Mouse (Mus musculus) lung, embryonic 15.5 days (tissue): ENCODE measurements around the gene 1500009C09Rik. TPM values are rescaled to one million over a fixed set of nuclear protein-coding genes. Genes with fewer than 3 reads are reported as not detected.

Experiments used
- ATAC-seq: fragments of 200-750 bp; cut with Nextera tagmentation; 2 replicates; pipeline ENCODE4 v1.8.0; 2017; ENCODE audit warnings: moderate number of reproducible peaks, borderline replicate concordance; ENCODE audit not compliant: low FRiP score, low TSS enrichment; ENCODE audit errors: extremely low read depth
- H3K27ac ChIP-seq: fragments of 300-500 bp; sonication (generic); 2 replicates; pipeline ENCODE4 v1.5.1; 2015; ENCODE audit warnings: moderate library complexity, mild to moderate bottlenecking, inconsistent platforms
- H3K27me3 ChIP-seq: fragments of 300-500 bp; sonication (generic); 2 replicates; pipeline ENCODE4 v1.6.1; 2015; ENCODE audit warnings: inconsistent platforms
- H3K36me3 ChIP-seq: fragments of 300-500 bp; sonication (generic); 2 replicates; pipeline ENCODE4 v1.6.1; 2015; ENCODE audit warnings: inconsistent platforms
- H3K4me1 ChIP-seq: fragments of 300-500 bp; sonication (generic); 2 replicates; pipeline ENCODE4 v1.6.1; 2015; ENCODE audit warnings: inconsistent platforms
- H3K4me2 ChIP-seq: fragments of 300-500 bp; sonication (generic); 2 replicates; pipeline ENCODE4 v1.6.1; 2015; ENCODE audit warnings: inconsistent platforms, mild to moderate bottlenecking, moderate library complexity
- H3K4me3 ChIP-seq: fragments of 300-500 bp; sonication (generic); 2 replicates; pipeline ENCODE4 v1.5.1; 2015; ENCODE audit warnings: mild to moderate bottlenecking, inconsistent platforms
- H3K9ac ChIP-seq: fragments of 300-500 bp; sonication (generic); 2 replicates; pipeline ENCODE4 v1.6.1; 2015; ENCODE audit warnings: inconsistent platforms
- H3K9me3 ChIP-seq: fragments of 300-500 bp; sonication (generic); 2 replicates; pipeline ENCODE4 v1.6.1; 2016; ENCODE audit warnings: inconsistent platforms
- WGBS: fragments of 180-500 bp; shearing (Covaris S2); methylation state at CpG from one replicate; pipeline ENCODE4 v1.1.7; 2015; 5-methylcytosine and 5-hydroxymethylcytosine counted together
- polyA plus RNA-seq: library from polyadenylated mRNA; unstranded; fragments of >200 nt; fragmentation: Nextera tagmentation; extraction: Ambion mirVana; gene quantifications from 2 replicates; pipeline ENCODE4 v1.2.1, GENCODE M21; 2015

The 1500009C09Rik gene
- not detected in 2 replicates for polyA plus RNA-seq

GRCm38 (mm10) chr15:82252097-82252496 lies at the start of gene 1500009C09Rik:
TSS of gene 1500009C09Rik (plus strand) at chr15:82252397.
- Histone ChIP-seq H3K4me3 (no peak within 1 kb of the TSS), H3K27me3 (no peaks in the 10 kb centered on the region), H3K4me1 (no peaks in the 10 kb centered on the region), H3K9me3 (no peaks in the 10 kb centered on the region; the same call in 1 of the 2 replicates), H3K4me2 (no peak within 1 kb of the TSS), H3K9ac (no peak within 1 kb of the TSS), H3K36me3 (no peaks in the 10 kb centered on the region), H3K27ac (no peak within 1 kb of the TSS)
- ATAC-seq: no peak
- 81% methylated on average over 6 of the region's 6 CpGs for WGBS

GRCm38 (mm10) chr15:82203090-82203489 lies 49.1 kb upstream of the 1500009C09Rik start:
- no peak overlapping the region for H3K4me2 ChIP-seq
- H3K4me3 ChIP-seq: no peak overlapping the region
- no peak overlapping the region for H3K9ac ChIP-seq
- no peak for ATAC-seq
- H3K27me3 ChIP-seq: peaks cover 34% of the 10 kb centered on the region
- H3K9me3 ChIP-seq: no peaks in the 10 kb centered on the region
- peaks cover 73% of the 10 kb centered on the region for H3K36me3 ChIP-seq
- peaks cover 13% of the 10 kb centered on the region for H3K4me1 ChIP-seq
- 89% methylated on average over 10 of the region's 10 CpGs for WGBS
- no peak overlapping the region for H3K27ac ChIP-seq

- Histone ChIP-seq H3K4me1 (peaks cover 13% of the 10 kb centered on the region), H3K27me3 (peaks cover 41% of the 10 kb centered on the region), H3K27ac (no peak overlapping the region), H3K9ac (no peak overlapping the region), H3K4me3 (no peak overlapping the region), H3K4me2 (no peak overlapping the region), H3K36me3 (peaks cover 67% of the 10 kb centered on the region), H3K9me3 (no peaks in the 10 kb centered on the region)
- no peak for ATAC-seq
- 86% methylated on average over 20 of the region's 20 CpGs for WGBS
These were observed 48.4 kb upstream of the 1500009C09Rik start for GRCm38 (mm10) chr15:82203611-82204351.

- 59% methylated on average over 10 of the region's 10 CpGs for WGBS
- peaks cover 51% of the 10 kb centered on the region for H3K27me3 ChIP-seq
These were observed 47.4 kb upstream of the 1500009C09Rik start for GRCm38 (mm10) chr15:82204680-82205371.

GRCm38 (mm10) chr15:82206365-82207104 lies 45.7 kb upstream of the 1500009C09Rik start:
- H3K9ac ChIP-seq: no peak overlapping the region
- peaks cover 44% of the 10 kb centered on the region for H3K36me3 ChIP-seq
- no peak overlapping the region for H3K4me3 ChIP-seq
- H3K27me3 ChIP-seq: peaks cover 68% of the 10 kb centered on the region
- ATAC-seq: peak; percentile 72
- H3K4me1 ChIP-seq: peaks cover 15% of the 10 kb centered on the region
- H3K9me3 ChIP-seq: no peaks in the 10 kb centered on the region
- no peak overlapping the region for H3K4me2 ChIP-seq
- WGBS: 40% methylated on average over 9 of the region's 9 CpGs
- no peak overlapping the region for H3K27ac ChIP-seq

More at GRCm38 (mm10) chr15:82204680-82205371, 47.4 kb upstream of the 1500009C09Rik start:
- Histone ChIP-seq H3K9ac (no peak overlapping the region), H3K4me1 (peaks cover 13% of the 10 kb centered on the region), H3K4me2 (no peak overlapping the region), H3K9me3 (no peaks in the 10 kb centered on the region), H3K27ac (no peak overlapping the region), H3K4me3 (no peak overlapping the region), H3K36me3 (peaks cover 56% of the 10 kb centered on the region)
- ATAC-seq: no peak

GRCm38 (mm10) chr15:82207105-82207459 lies 45.1 kb upstream of the 1500009C09Rik start:
- no peak overlapping the region for H3K4me2 ChIP-seq
- 19% methylated on average over 34 of the region's 34 CpGs for WGBS
- no peak overlapping the region for H3K9ac ChIP-seq
- no peak for ATAC-seq
- H3K27ac ChIP-seq: no peak overlapping the region
- H3K27me3 ChIP-seq: peaks cover 73% of the 10 kb centered on the region
- H3K36me3 ChIP-seq: peaks cover 38% of the 10 kb centered on the region
- H3K4me3 ChIP-seq: no peak overlapping the region
- H3K4me1 ChIP-seq: peaks cover 20% of the 10 kb centered on the region
- no peaks in the 10 kb centered on the region for H3K9me3 ChIP-seq

- WGBS: 23% methylated on average over 30 of the region's 30 CpGs
- Histone ChIP-seq H3K9me3 (no peaks in the 10 kb centered on the region), H3K4me3 (no peak overlapping the region), H3K27me3 (peaks cover 79% of the 10 kb centered on the region), H3K36me3 (peaks cover 34% of the 10 kb centered on the region), H3K4me1 (peaks cover 26% of the 10 kb centered on the region), H3K4me2 (no peak overlapping the region), H3K27ac (no peak overlapping the region), H3K9ac (no peak overlapping the region)
- no peak for ATAC-seq
These were observed 44.5 kb upstream of the 1500009C09Rik start for GRCm38 (mm10) chr15:82207504-82208219.

- Histone ChIP-seq H3K27ac (no peak overlapping the region), H3K4me2 (no peak overlapping the region), H3K4me3 (no peak overlapping the region), H3K36me3 (peaks cover 28% of the 10 kb centered on the region), H3K9ac (no peak overlapping the region), H3K27me3 (peaks cover 86% of the 10 kb centered on the region), H3K9me3 (no peaks in the 10 kb centered on the region), H3K4me1 (peaks cover 28% of the 10 kb centered on the region)
- WGBS: 71% methylated on average over 8 of the region's 8 CpGs
- no peak for ATAC-seq
These were observed 43.9 kb upstream of the 1500009C09Rik start for GRCm38 (mm10) chr15:82208307-82208706.

- WGBS: 75% methylated on average over 13 of the region's 13 CpGs
- H3K4me3 ChIP-seq: no peak overlapping the region
- no peak overlapping the region for H3K27ac ChIP-seq
- no peak for ATAC-seq
- H3K4me1 ChIP-seq: peaks cover 28% of the 10 kb centered on the region
- peaks cover 16% of the 10 kb centered on the region for H3K36me3 ChIP-seq
- H3K9me3 ChIP-seq: no peaks in the 10 kb centered on the region
- H3K9ac ChIP-seq: no peak overlapping the region
- H3K27me3 ChIP-seq: peaks cover 95% of the 10 kb centered on the region
- no peak overlapping the region for H3K4me2 ChIP-seq
These were observed 42.7 kb upstream of the 1500009C09Rik start for GRCm38 (mm10) chr15:82209295-82210050.

GRCm38 (mm10) chr15:82210801-82211200 lies 41.4 kb upstream of the 1500009C09Rik start:
- Histone ChIP-seq H3K4me1 (peaks cover 28% of the 10 kb centered on the region), H3K27ac (no peak overlapping the region), H3K36me3 (peaks cover 5% of the 10 kb centered on the region; the same call in 1 of the 2 replicates), H3K4me2 (no peak overlapping the region), H3K9ac (no peak overlapping the region), H3K4me3 (no peak overlapping the region), H3K9me3 (no peaks in the 10 kb centered on the region), H3K27me3 (peaks cover 97% of the 10 kb centered on the region)
- no peak for ATAC-seq
- WGBS: 53% methylated on average over 1 of the region's 1 CpGs

- no peak for ATAC-seq
- Histone ChIP-seq H3K4me3 (peak overlapping the region; percentile 44), H3K9me3 (no peaks in the 10 kb centered on the region), H3K4me1 (peaks cover 30% of the 10 kb centered on the region), H3K27ac (no peak overlapping the region), H3K36me3 (0 out of 2 replicates have a peak, but pooled peaks cover under 1% of the 10 kb centered on the region), H3K9ac (no peak overlapping the region), H3K27me3 (peaks cover 97% of the 10 kb centered on the region), H3K4me2 (peak overlapping the region; percentile 85)
- 2% methylated on average over 10 of the region's 11 CpGs for WGBS
These were observed 40.9 kb upstream of the 1500009C09Rik start for GRCm38 (mm10) chr15:82211281-82211680.
